Mouse (Mus musculus): Measurements from ENCODE around the gene Cped1.

DNA sequence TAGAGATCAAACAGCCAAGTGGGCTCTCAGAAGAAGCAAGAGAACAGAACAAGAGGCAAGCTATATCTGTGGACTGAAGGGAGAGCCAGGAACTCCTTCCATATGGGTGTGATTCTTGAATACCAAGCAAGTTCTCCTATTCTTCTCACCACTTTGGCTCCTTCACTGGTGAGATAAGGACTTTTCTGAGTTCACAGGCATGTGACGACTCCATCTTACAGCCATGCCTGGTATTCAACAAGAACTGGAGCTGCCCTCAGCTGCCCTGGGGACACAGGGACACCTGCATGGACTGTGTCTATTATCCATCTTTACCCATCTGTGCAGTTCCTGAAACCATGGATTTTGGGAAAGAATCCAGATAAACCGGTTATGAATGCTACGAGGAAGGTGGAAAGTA, 15.2 kb downstream of the Cped1 start:
- TF ChIP-seq UBTF (IDR thresholded peaks at IDR 0.05; ENCODE audit: borderline replicate concordance, insufficient read depth, low read depth, low read length) (no peak), KAT2A (conservative IDR thresholded peaks at IDR 0.05; ENCODE audit: low read depth, low read length) (no peak), CHD2 (IDR thresholded peaks at IDR 0.05; ENCODE audit: low read length) (no peak), ZKSCAN1 (IDR thresholded peaks at IDR 0.05; ENCODE audit: low read depth, low read length) (no peak), POLR2AphosphoS5 (IDR thresholded peaks at IDR 0.05; ENCODE audit: borderline replicate concordance, low read depth, low read length) (no peak), POLR2A (IDR thresholded peaks at IDR 0.05; ENCODE audit: control insufficient read depth in 1 of 2, insufficient read depth in 1 of 2, low read depth in 1 of 2, low read length in 2 of 2, poor library complexity in 1 of 2) (no peak), CTCF (IDR thresholded peaks at IDR 0.05 in 2 of 3, conservative IDR thresholded peaks at IDR 0.05 in 1 of 3; ENCODE audit: control insufficient read depth in 1 of 3, insufficient read depth in 1 of 3, low read depth in 2 of 3, low read length in 3 of 3, poor library complexity in 1 of 3, severe bottlenecking in 1 of 3) (no peak), GATA1 (IDR thresholded peaks at IDR 0.05; ENCODE audit: low read depth, low read length) (no peak), TCF12 (IDR thresholded peaks at IDR 0.05; ENCODE audit: low read depth, low read length) (no peak), USF2 (IDR thresholded peaks at IDR 0.05; ENCODE audit: borderline replicate concordance in 1 of 2, insufficient read depth in 1 of 2, low read depth in 1 of 2, low read length in 2 of 2) (no peak), RCOR1 (IDR thresholded peaks at IDR 0.05; ENCODE audit: low read depth, low read length) (no peak), GABPA (IDR thresholded peaks at IDR 0.05; ENCODE audit: low read depth, low read length) (no peak)
